Mouse (Mus musculus) MEL (cell line): ENCODE results near the gene Mrpl42. TPM values are rescaled to one million over a fixed set of nuclear protein-coding genes. Genes with fewer than 3 reads are reported as not detected.

ENCODE experiments used
- DNase-seq: peaks from one replicate; pipeline ENCODE4 v3.0.0; 2011; ENCODE audit warnings: low read depth, low spot score
- H3K27ac ChIP-seq: 2 replicates; pipeline ENCODE4 v1.5.1; 2012; ENCODE audit warnings: low read depth, mild to moderate bottlenecking, control low read depth, low read length, moderate library complexity; ENCODE audit not compliant: control insufficient read depth
- H3K27me3 ChIP-seq, 2 experiments: fragments of 150-350 bp in 1 of 2; sonication (generic) in 1 of 2; 2 replicates each; pipeline ENCODE4 v1.6.1; 2012; ENCODE audit warnings: low read length in 2 of 2, mild to moderate bottlenecking in 2 of 2, improper control_type of control experiment in 1 of 2, moderate library complexity in 1 of 2; ENCODE audit not compliant: insufficient read depth in 2 of 2, control insufficient read depth in 1 of 2
- H3K36me3 ChIP-seq, 2 experiments: 2 replicates each; pipeline ENCODE4 v1.6.1; 2012 to 2014; ENCODE audit warnings: low read length in 2 of 2, improper control_type of control experiment in 1 of 2, inconsistent platforms in 1 of 2, mild to moderate bottlenecking in 1 of 2; ENCODE audit not compliant: insufficient read depth in 2 of 2, control insufficient read depth in 1 of 2
- H3K4me1 ChIP-seq, 2 experiments: fragments of 150-350 bp in 1 of 2; sonication (generic) in 1 of 2; 2 replicates each; pipeline ENCODE4 v1.6.1; 2012; ENCODE audit warnings: low read length in 2 of 2, improper control_type of control experiment in 1 of 2, mild to moderate bottlenecking in 1 of 2; ENCODE audit not compliant: insufficient read depth in 2 of 2, control insufficient read depth in 1 of 2
- H3K4me3 ChIP-seq, 2 experiments: fragments of 150-350 bp in 1 of 2; sonication (generic) in 1 of 2; 2 replicates each; pipeline ENCODE4 v1.5.1; 2012; ENCODE audit warnings: low read depth in 2 of 2, low read length in 2 of 2, mild to moderate bottlenecking in 2 of 2, moderate library complexity in 2 of 2, control low read depth in 1 of 2, improper control_type of control experiment in 1 of 2; ENCODE audit not compliant: control insufficient read depth in 1 of 2, insufficient read depth in 1 of 2
- H3K79me2 ChIP-seq: 2 replicates; pipeline ENCODE4 v1.6.1; 2012; ENCODE audit warnings: mild to moderate bottlenecking, low read length, moderate library complexity; ENCODE audit not compliant: control insufficient read depth, poor library complexity, insufficient read depth
- H3K9ac ChIP-seq: 2 replicates; pipeline ENCODE4 v1.6.1; 2012; ENCODE audit warnings: low read depth, mild to moderate bottlenecking, control low read depth, low read length, moderate library complexity; ENCODE audit not compliant: control insufficient read depth, poor library complexity, severe bottlenecking
- H3K9me3 ChIP-seq: fragments of 150-350 bp; sonication (generic); replicated peaks from 2 replicates; pipeline ENCODE4 v1.6.1; 2012; ENCODE audit warnings: mild to moderate bottlenecking, low read length, improper control_type of control experiment, moderate library complexity; ENCODE audit not compliant: insufficient read depth
- BHLHE40 ChIP-seq: IDR thresholded peaks from 2 replicates; pipeline ENCODE4 v1.6.1; 2012; ENCODE audit warnings: low read depth, mild to moderate bottlenecking, inconsistent platforms, low read length, improper control_type of control experiment, borderline replicate concordance
- GATA1 ChIP-seq: IDR thresholded peaks from 2 replicates; pipeline ENCODE4 v1.6.1; 2011; ENCODE audit warnings: low read depth, low read length, improper control_type of control experiment
- HCFC1 ChIP-seq: IDR thresholded peaks from 2 replicates; pipeline ENCODE4 v1.6.1; 2012; ENCODE audit warnings: low read depth, mild to moderate bottlenecking, inconsistent platforms, low read length, improper control_type of control experiment, moderate library complexity
- JUND ChIP-seq: IDR thresholded peaks from 2 replicates; pipeline ENCODE4 v1.6.1; 2011; ENCODE audit warnings: low read depth, mild to moderate bottlenecking, improper control_type of control experiment, low read length
- KAT2A ChIP-seq: conservative IDR thresholded peaks from 2 replicates; pipeline ENCODE4 v1.6.1; 2012; ENCODE audit warnings: low read depth, low read length, improper control_type of control experiment, inconsistent platforms
- MAFK ChIP-seq: IDR thresholded peaks from 2 replicates; pipeline ENCODE4 v1.6.1; 2011; ENCODE audit warnings: low read depth, mild to moderate bottlenecking, low read length, improper control_type of control experiment, borderline replicate concordance
- MAX ChIP-seq: IDR thresholded peaks from 2 replicates; pipeline ENCODE4 v1.6.1; 2011; ENCODE audit warnings: low read length, improper control_type of control experiment
- MAZ ChIP-seq: IDR thresholded peaks from 2 replicates; pipeline ENCODE4 v1.6.1; 2012; ENCODE audit warnings: low read depth, mild to moderate bottlenecking, inconsistent platforms, low read length, improper control_type of control experiment
- MYC ChIP-seq: IDR thresholded peaks from 2 replicates; pipeline ENCODE4 v1.6.1; 2011; ENCODE audit warnings: low read depth, mild to moderate bottlenecking, low read length, improper control_type of control experiment, moderate library complexity
- RCOR1 ChIP-seq: IDR thresholded peaks from 2 replicates; pipeline ENCODE4 v1.6.1; 2012; ENCODE audit warnings: low read depth, mild to moderate bottlenecking, inconsistent platforms, low read length, improper control_type of control experiment
- TAL1 ChIP-seq: IDR thresholded peaks from 2 replicates; pipeline ENCODE4 v1.6.1; 2012; ENCODE audit warnings: mild to moderate bottlenecking, inconsistent platforms, low read length, moderate library complexity, mixed read lengths
- TBP ChIP-seq: IDR thresholded peaks from 2 replicates; pipeline ENCODE4 v1.8.0; 2011; ENCODE audit warnings: low read depth, low read length, improper control_type of control experiment
- TCF12 ChIP-seq: IDR thresholded peaks from 2 replicates; pipeline ENCODE4 v1.6.1; 2014; ENCODE audit warnings: low read depth, mild to moderate bottlenecking, inconsistent platforms, low read length, improper control_type of control experiment, moderate library complexity
- UBTF ChIP-seq: IDR thresholded peaks from 2 replicates; pipeline ENCODE4 v1.6.1; 2012; ENCODE audit warnings: low read depth, mild to moderate bottlenecking, inconsistent platforms, low read length, improper control_type of control experiment, moderate library complexity, borderline replicate concordance; ENCODE audit not compliant: insufficient read depth
- ZNF384 ChIP-seq: IDR thresholded peaks from 2 replicates; pipeline ENCODE4 v1.6.1; 2012; ENCODE audit warnings: low read depth, mild to moderate bottlenecking, inconsistent platforms, low read length, improper control_type of control experiment
- polyA plus RNA-seq, 2 experiments: library from polyadenylated mRNA; stranded (reverse) in 1 of 2; unstranded in 1 of 2; fragments of >175 nt in 1 of 2; fragments of >200 nt in 1 of 2; gene quantifications; 2 replicates each; pipeline versions ENCODE4 v1.2.1 to v1.2.4; 2012; ENCODE audit warnings: low replicate concordance in 2 of 2, low read depth in 1 of 2; ENCODE audit not compliant: insufficient read length in 2 of 2, insufficient read depth in 1 of 2, missing spikeins in 1 of 2
- total RNA-seq: library from RNA; depleted of rRNA; stranded (reverse); fragments of 300-350 nt; gene quantifications from 2 replicates; pipeline ENCODE4 v1.2.3, GENCODE M21; 2012

Mrpl42 gene
- total and polyA plus RNA-seq, 3 experiments = 187 to 1,026 (median 298) TPM

- H3K4me1 ChIP-seq = no peaks in the 10 kb centered on the region
- H3K27ac ChIP-seq = no peak overlapping the region
- no peaks in the 10 kb centered on the region for H3K27me3 ChIP-seq
- peaks cover 0 to 3% of the 10 kb centered on the region in 2 experiments; a peak in 2 of 4 replicates for H3K36me3 ChIP-seq
- no peak for TF ChIP-seq GATA1
- TF ChIP-seq BHLHE40 = no peak
- no peak for TF ChIP-seq MAZ
- no peak for TF ChIP-seq KAT2A
- TF ChIP-seq MAX = no peak
- TF ChIP-seq TAL1 = no peak
- TF ChIP-seq ZNF384 = no peak
- TF ChIP-seq JUND = no peak
- no peak for TF ChIP-seq TCF12
- no peak for TF ChIP-seq RCOR1
- TF ChIP-seq MYC = no peak
- no peak for TF ChIP-seq UBTF
- H3K9me3 ChIP-seq = no peaks in the 10 kb centered on the region
- H3K9ac ChIP-seq = no peak overlapping the region
- no peaks in the 10 kb centered on the region for H3K79me2 ChIP-seq
- DNase-seq = no peak
- no peak overlapping the region for H3K4me3 ChIP-seq
These were observed 46.5 kb upstream of the Mrpl42 start for GRCm38 (mm10) chr10:95548154-95548826.

GRCm38 (mm10) chr10:95546178-95546577, 44.4 kb upstream of the Mrpl42 start:
- peaks cover 1% of the 10 kb centered on the region; the same call in 1 of the 2 replicates for H3K79me2 ChIP-seq
- TF ChIP-seq MAFK = no peak
- TF ChIP-seq, all 39 proteins: peak for 0
- Histone ChIP-seq H3K36me3 (peaks cover 0 to 7% of the 10 kb centered on the region in 2 experiments; a peak in 2 of 4 replicates), H3K9me3 (no peaks in the 10 kb centered on the region), H3K27ac (no peak overlapping the region), H3K27me3 (no peaks in the 10 kb centered on the region), H3K4me3 (no peak overlapping the region), H3K4me1 (no peaks in the 10 kb centered on the region), H3K9ac (no peak overlapping the region)
- DNase-seq = no peak

- Histone ChIP-seq H3K27ac (no peak overlapping the region), H3K4me3 (no peak overlapping the region), H3K9me3 (no peaks in the 10 kb centered on the region), H3K36me3 (peaks cover 2 to 7% of the 10 kb centered on the region in 2 experiments; a peak in 2 of 4 replicates), H3K4me1 (no peaks in the 10 kb centered on the region), H3K27me3 (no peaks in the 10 kb centered on the region), H3K79me2 (peaks cover 5% of the 10 kb centered on the region; the same call in 1 of the 2 replicates), H3K9ac (no peak overlapping the region)
- DNase-seq = no peak
- TF ChIP-seq TCF12 (no peak), HCFC1 (no peak), JUND (no peak), TBP (no peak)
These were observed 43.3 kb upstream of the Mrpl42 start for GRCm38 (mm10) chr10:95545051-95545450.
